Mouse (Mus musculus) G1E (cell line): ENCODE data around the gene Nsd1.

Experiments
- CTCF ChIP-seq: IDR thresholded peaks from 2 replicates; pipeline ENCODE4 v1.5.1; 2012; ENCODE audit warnings: low read depth, low read length, inconsistent platforms, mixed read lengths
- GATA1 ChIP-seq: IDR thresholded peaks from 2 replicates; pipeline ENCODE4 v1.6.1; 2012; ENCODE audit warnings: borderline replicate concordance, low read length, inconsistent platforms, mixed read lengths
- GATA2 ChIP-seq: IDR thresholded peaks from 2 replicates; pipeline ENCODE4 v1.6.1; 2012; ENCODE audit warnings: low read depth, low read length, inconsistent platforms, borderline replicate concordance
- TAL1 ChIP-seq: conservative IDR thresholded peaks from 2 replicates; pipeline ENCODE4 v1.6.1; 2012; ENCODE audit warnings: low read depth, low read length, inconsistent platforms, mixed read lengths

DNA sequence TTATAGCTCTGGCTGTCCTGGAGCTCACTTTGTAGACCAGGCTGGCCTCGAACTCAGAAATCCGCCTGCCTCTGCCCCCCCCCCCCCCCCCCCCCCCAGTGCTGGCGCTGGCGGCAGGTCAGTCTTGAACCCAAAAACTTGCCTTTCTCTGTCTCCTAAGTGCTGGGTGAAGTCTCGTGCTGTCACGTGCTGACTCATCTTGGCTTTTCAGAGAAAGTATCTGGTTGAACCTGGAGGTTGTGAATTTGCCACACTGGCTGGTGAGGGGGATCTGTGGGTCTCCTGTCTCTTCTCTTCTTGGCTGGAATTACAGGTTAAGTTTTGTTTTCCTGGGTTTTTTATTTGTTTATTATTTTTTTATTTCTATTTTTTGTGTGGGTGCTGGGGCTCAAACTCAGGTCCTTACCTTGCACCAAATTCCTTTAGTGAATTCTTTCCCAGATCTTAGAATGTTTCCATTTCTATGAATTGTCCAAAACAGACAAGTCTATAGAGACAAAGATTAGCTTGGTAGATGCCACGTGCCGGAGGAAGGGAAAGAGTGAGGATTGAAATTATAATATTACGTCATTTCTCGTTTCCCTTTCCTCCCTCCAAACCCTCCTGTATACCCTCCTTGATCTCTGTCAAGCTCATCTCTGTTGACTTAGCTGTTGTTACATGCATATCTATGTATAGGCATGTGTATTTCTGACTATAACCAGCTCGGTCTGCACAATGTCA, 4.8 kb upstream of the Nsd1 start:
- TF ChIP-seq CTCF (no peak), GATA2 (no peak), TAL1 (no peak), GATA1 (no peak)
